Mouse (Mus musculus): ENCODE measurements around the gene Flot1. TPM values are rescaled to one million over a fixed set of nuclear protein-coding genes. Genes with fewer than 3 reads are reported as not detected.

Gene Flot1
- total and polyA plus RNA-seq, 3 experiments, result 38.1 to 64.1 TPM; not detected in 1

GRCm38 (mm10) chr17:35820111-35820510, 2.9 kb upstream of the Flot1 start:
- peaks cover 0 to 15% of the 10 kb centered on the region in 2 experiments; a peak in 2 of 4 replicates for H3K4me1 ChIP-seq (ENCODE audit: control insufficient read depth in 1 of 2, insufficient read depth in 2 of 2, low read length in 2 of 2)
- no peak overlapping the region for H3K27ac ChIP-seq (ENCODE audit: control insufficient read depth, low read depth, low read length)

GRCm38 (mm10) chr17:35821439-35822430, 1.3 kb upstream of the Flot1 start, which contains the start of gene Ier3:
TSS of gene Ier3 (plus strand) at chr17:35821684.
- peak within 1 kb of the TSS; percentile 82 for H3K27ac ChIP-seq (ENCODE audit: control insufficient read depth, low read depth, low read length)
- no peak for TF ChIP-seq SMC3 (IDR thresholded peaks at IDR 0.05; ENCODE audit: low read depth, low read length)
- peak; percentile 71; the same call in 1 of the 2 replicates for TF ChIP-seq ETS1 (IDR thresholded peaks at IDR 0.05; ENCODE audit: low read depth, low read length)
- no peak for TF ChIP-seq E2F4 (IDR thresholded peaks at IDR 0.05; ENCODE audit: borderline replicate concordance, low read depth, low read length)
- TF ChIP-seq MYC (IDR thresholded peaks at IDR 0.05; ENCODE audit: low read depth, low read length), result no peak
- peak; percentile 60 for TF ChIP-seq ELF1 (IDR thresholded peaks at IDR 0.05; ENCODE audit: low read depth, low read length)
- peak; percentile 100 for TF ChIP-seq NELFE (IDR thresholded peaks at IDR 0.05; ENCODE audit: low read depth, low read length)
- 0 out of 2 replicates have a peak, but pooled peaks have one; percentile 21 for TF ChIP-seq MEF2A (IDR thresholded peaks at IDR 0.05; ENCODE audit: extremely low read depth, insufficient replicate concordance, low read depth, low read length, poor library complexity, severe bottlenecking)
- TF ChIP-seq CHD1 (IDR thresholded peaks at IDR 0.05; ENCODE audit: low read depth, low read length), result no peak
- TF ChIP-seq BHLHE40 (IDR thresholded peaks at IDR 0.05; ENCODE audit: borderline replicate concordance, low read depth, low read length), result no peak
- peak; percentile 60 for TF ChIP-seq TCF12 (IDR thresholded peaks at IDR 0.05; ENCODE audit: low read depth, low read length)
- no peak for TF ChIP-seq MAX (IDR thresholded peaks at IDR 0.05; ENCODE audit: low read length)
- TF ChIP-seq MYB (IDR thresholded peaks at IDR 0.05; ENCODE audit: low read depth, low read length), result no peak
- TF ChIP-seq EP300 (IDR thresholded peaks at IDR 0.05; ENCODE audit: low read depth in 1 of 2, low read length in 2 of 2), result peak in 1 of 2 experiments; percentile 28; a peak in 1 of 4 replicates
- peak; percentile 63; the same call in 1 of the 2 replicates for TF ChIP-seq SIN3A (IDR thresholded peaks at IDR 0.05; ENCODE audit: low read length)
- peak; percentile 94 for TF ChIP-seq POLR2AphosphoS2 (IDR thresholded peaks at IDR 0.05; ENCODE audit: low read length)
- TF ChIP-seq GATA1 (IDR thresholded peaks at IDR 0.05; ENCODE audit: low read depth, low read length), result 0 out of 2 replicates have a peak, but pooled peaks have one; percentile 8
- TF ChIP-seq UBTF (IDR thresholded peaks at IDR 0.05; ENCODE audit: borderline replicate concordance, insufficient read depth, low read depth, low read length), result no peak
- 0 out of 2 replicates have a peak, but pooled peaks have one; percentile 6 for TF ChIP-seq NRF1 (IDR thresholded peaks at IDR 0.05; ENCODE audit: insufficient read depth, low read depth, low read length, poor library complexity, severe bottlenecking)
- TF ChIP-seq ZMIZ1 (IDR thresholded peaks at IDR 0.05; ENCODE audit: low read depth, low read length), result peak; percentile 100
- no peak for TF ChIP-seq CTCF (IDR thresholded peaks at IDR 0.05 in 2 of 3, conservative IDR thresholded peaks at IDR 0.05 in 1 of 3; ENCODE audit: control insufficient read depth in 1 of 3, insufficient read depth in 1 of 3, low read depth in 2 of 3, low read length in 3 of 3, poor library complexity in 1 of 3, severe bottlenecking in 1 of 3)

More at GRCm38 (mm10) chr17:35820111-35820510, 2.9 kb upstream of the Flot1 start:
- no peak overlapping the region for H3K9ac ChIP-seq (ENCODE audit: control insufficient read depth, low read depth, low read length, poor library complexity, severe bottlenecking)
- no peak overlapping the region for H3K4me3 ChIP-seq (ENCODE audit: control insufficient read depth in 1 of 2, insufficient read depth in 1 of 2, low read depth in 2 of 2, low read length in 2 of 2)
- TF ChIP-seq CTCF (IDR thresholded peaks at IDR 0.05 in 2 of 3, conservative IDR thresholded peaks at IDR 0.05 in 1 of 3; ENCODE audit: control insufficient read depth in 1 of 3, insufficient read depth in 1 of 3, low read depth in 2 of 3, low read length in 3 of 3, poor library complexity in 1 of 3, severe bottlenecking in 1 of 3), result no peak
- TF ChIP-seq TBP (IDR thresholded peaks at IDR 0.05; ENCODE audit: low read depth, low read length), result no peak
- TF ChIP-seq SMC3 (IDR thresholded peaks at IDR 0.05; ENCODE audit: low read depth, low read length), result no peak
- TF ChIP-seq GATA1 (IDR thresholded peaks at IDR 0.05; ENCODE audit: low read depth, low read length), result 0 out of 2 replicates have a peak, but pooled peaks have one; percentile 12
- no peak for TF ChIP-seq ELF1 (IDR thresholded peaks at IDR 0.05; ENCODE audit: low read depth, low read length)
- no peak for TF ChIP-seq MYC (IDR thresholded peaks at IDR 0.05; ENCODE audit: low read depth, low read length)
- no peak for TF ChIP-seq CHD1 (IDR thresholded peaks at IDR 0.05; ENCODE audit: low read depth, low read length)
- no peak for TF ChIP-seq MAFK (IDR thresholded peaks at IDR 0.05; ENCODE audit: borderline replicate concordance, low read depth, low read length)
- no peak for TF ChIP-seq MAZ (IDR thresholded peaks at IDR 0.05; ENCODE audit: low read depth, low read length)
- TF ChIP-seq MXI1 (IDR thresholded peaks at IDR 0.05; ENCODE audit: low read depth, low read length), result peak; percentile 38; the same call in 1 of the 2 replicates
- TF ChIP-seq MYB (IDR thresholded peaks at IDR 0.05; ENCODE audit: low read depth, low read length), result no peak
- peak; percentile 63 for TF ChIP-seq TAL1 (IDR thresholded peaks at IDR 0.05; ENCODE audit: low read length)
- peak; percentile 33; the same call in 1 of the 2 replicates for TF ChIP-seq MAX (IDR thresholded peaks at IDR 0.05; ENCODE audit: low read length)
- no peak for TF ChIP-seq JUND (IDR thresholded peaks at IDR 0.05; ENCODE audit: low read depth, low read length)
- TF ChIP-seq BHLHE40 (IDR thresholded peaks at IDR 0.05; ENCODE audit: borderline replicate concordance, low read depth, low read length), result no peak
- TF ChIP-seq EP300 (IDR thresholded peaks at IDR 0.05; ENCODE audit: low read depth in 1 of 2, low read length in 2 of 2), result peak; percentile 4 to 36; a peak in 1 of 4 replicates
- TF ChIP-seq NELFE (IDR thresholded peaks at IDR 0.05; ENCODE audit: low read depth, low read length), result no peak
- no peak for TF ChIP-seq USF1 (IDR thresholded peaks at IDR 0.05; ENCODE audit: low read depth, low read length)
- no peak for TF ChIP-seq ZKSCAN1 (IDR thresholded peaks at IDR 0.05; ENCODE audit: low read depth, low read length)
- TF ChIP-seq USF2 (IDR thresholded peaks at IDR 0.05; ENCODE audit: borderline replicate concordance in 1 of 2, insufficient read depth in 1 of 2, low read depth in 1 of 2, low read length in 2 of 2), result no peak
- no peaks in the 10 kb centered on the region for H3K27me3 ChIP-seq (ENCODE audit: control insufficient read depth in 1 of 2, insufficient read depth in 2 of 2, low read length in 2 of 2)
- H3K36me3 ChIP-seq (ENCODE audit: control insufficient read depth in 1 of 2, insufficient read depth in 2 of 2, low read length in 2 of 2), result peaks cover 0 to 15% of the 10 kb centered on the region in 2 experiments; a peak in 2 of 4 replicates
- no peaks in the 10 kb centered on the region for H3K9me3 ChIP-seq (replicated peaks; ENCODE audit: insufficient read depth, low read length)
- peaks cover 11% of the 10 kb centered on the region for H3K79me2 ChIP-seq (ENCODE audit: control insufficient read depth, insufficient read depth, low read length, poor library complexity)
- no peak for DNase-seq (ENCODE audit: low read depth, low spot score)

More at GRCm38 (mm10) chr17:35821439-35822430, 1.3 kb upstream of the Flot1 start, which contains the start of gene Ier3:
- Histone ChIP-seq H3K9me3 (replicated peaks; ENCODE audit: insufficient read depth, low read length) (no peaks in the 10 kb centered on the region), H3K36me3 (ENCODE audit: control insufficient read depth in 1 of 2, insufficient read depth in 2 of 2, low read length in 2 of 2) (peaks cover 3 to 13% of the 10 kb centered on the region in 2 experiments; a peak in 3 of 4 replicates), H3K4me3 (ENCODE audit: control insufficient read depth in 1 of 2, insufficient read depth in 1 of 2, low read depth in 2 of 2, low read length in 2 of 2) (peak within 1 kb of the TSS; percentile 57 to 90), H3K9ac (ENCODE audit: control insufficient read depth, low read depth, low read length, poor library complexity, severe bottlenecking) (peak within 1 kb of the TSS; percentile 73), H3K4me1 (ENCODE audit: control insufficient read depth in 1 of 2, insufficient read depth in 2 of 2, low read length in 2 of 2) (peaks cover 2 to 20% of the 10 kb centered on the region in 2 experiments; a peak in 2 of 4 replicates), H3K27me3 (ENCODE audit: control insufficient read depth in 1 of 2, insufficient read depth in 2 of 2, low read length in 2 of 2) (no peaks in the 10 kb centered on the region), H3K79me2 (ENCODE audit: control insufficient read depth, insufficient read depth, low read length, poor library complexity) (peaks cover 11% of the 10 kb centered on the region)
- peak; percentile 90 for DNase-seq (ENCODE audit: low read depth, low spot score)
